Mouse (Mus musculus) cortical plate, adult 2 months (tissue): ENCODE results near the gene Zmiz2.

ENCODE experiments used
- CTCF ChIP-seq: fragments of 200-500 bp; IDR thresholded peaks from 2 replicates; pipeline ENCODE4 v1.5.1; 2011; ENCODE audit warnings: mild to moderate bottlenecking, control low read depth, low read length; ENCODE audit not compliant: insufficient read depth; ENCODE audit errors: extremely low read depth
- POLR2A ChIP-seq: fragments of 200-500 bp; IDR thresholded peaks from 2 replicates; pipeline ENCODE4 v1.6.1; 2011; ENCODE audit warnings: mild to moderate bottlenecking, low read length, control low read depth; ENCODE audit not compliant: insufficient read depth; ENCODE audit errors: extremely low read depth

DNA sequence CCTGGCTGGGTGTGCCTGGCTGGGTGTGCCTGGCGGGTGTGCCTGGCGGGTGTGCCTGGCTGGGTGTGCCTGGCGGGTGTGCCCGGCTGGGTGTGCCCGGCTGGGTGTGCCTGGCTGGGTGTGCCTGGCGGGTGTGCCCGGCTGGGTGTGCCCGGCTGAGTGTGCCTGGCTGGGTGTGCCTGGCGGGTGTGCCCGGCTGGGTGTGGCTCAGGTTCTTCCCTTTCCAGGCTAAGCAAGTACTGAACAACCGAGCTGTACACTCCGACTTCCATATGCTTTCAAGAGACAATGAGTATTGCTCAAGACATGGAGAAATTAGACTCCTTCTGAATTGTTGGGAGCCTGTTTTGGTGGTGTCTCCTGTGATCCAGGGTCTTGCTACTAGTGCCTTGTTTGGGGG lies 24.4 kb downstream of the Zmiz2 start:
- no peak for TF ChIP-seq CTCF
- TF ChIP-seq POLR2A: no peak
